Mouse (Mus musculus) heart, adult 2 months (tissue): Measurements from ENCODE around the gene Triap1. TPM values are rescaled to one million over a fixed set of nuclear protein-coding genes. Genes with fewer than 3 reads are reported as not detected.

Experiments
- DNase-seq, 2 experiments: peaks; one replicate each; pipeline ENCODE4 v3.0.0; 2021
- H3K27ac ChIP-seq: fragments of 200-600 bp; 2 replicates; pipeline ENCODE4 v1.8.1; 2022
- H3K27me3 ChIP-seq: fragments of 200-500 bp; 2 replicates; pipeline ENCODE4 v1.6.1; 2012; ENCODE audit warnings: mild to moderate bottlenecking, low read length, inconsistent platforms, mixed read lengths; ENCODE audit not compliant: control insufficient read depth, insufficient read depth
- H3K36me3 ChIP-seq: fragments of 200-500 bp; 2 replicates; pipeline ENCODE4 v1.6.1; 2012; ENCODE audit warnings: low read length, inconsistent platforms; ENCODE audit not compliant: control insufficient read depth, insufficient read depth
- H3K4me1 ChIP-seq: fragments of 200-500 bp; 2 replicates; pipeline ENCODE4 v1.6.1; 2011; ENCODE audit warnings: low read length; ENCODE audit not compliant: control insufficient read depth, insufficient read depth
- H3K4me3 ChIP-seq: fragments of 200-600 bp; 2 replicates; pipeline ENCODE4 v1.8.1; 2022
- H3K79me2 ChIP-seq: fragments of 200-500 bp; replicated peaks from 2 replicates; pipeline ENCODE4 v1.6.1; 2012; ENCODE audit warnings: mild to moderate bottlenecking, inconsistent platforms, low read length, moderate library complexity, mixed read lengths; ENCODE audit not compliant: control insufficient read depth, insufficient read depth
- H3K9ac ChIP-seq: fragments of 200-500 bp; 2 replicates; pipeline ENCODE4 v1.6.1; 2012; ENCODE audit warnings: low read depth, mild to moderate bottlenecking, control low read depth, inconsistent platforms, low read length, mixed read lengths
- CTCF ChIP-seq: fragments of 200-600 bp; IDR thresholded peaks from 2 replicates; pipeline ENCODE4 v1.8.1; 2022; ENCODE audit warnings: antibody characterized with exemption, mild to moderate bottlenecking, moderate library complexity
- EP300 ChIP-seq: fragments of 200-500 bp; IDR thresholded peaks from 2 replicates; pipeline ENCODE4 v1.6.1; 2011; ENCODE audit warnings: low read depth, low read length, control low read depth; ENCODE audit not compliant: insufficient read depth
- POLR2A ChIP-seq: fragments of 200-500 bp; IDR thresholded peaks from 2 replicates; pipeline ENCODE4 v1.6.1; 2011; ENCODE audit warnings: mild to moderate bottlenecking, low read depth, low read length, control low read depth; ENCODE audit not compliant: insufficient read depth
- WGBS: fragments of 180-500 bp; shearing (Covaris S2); methylation state at CpG from one replicate; pipeline ENCODE4 v1.1.7; 2018; 5-methylcytosine and 5-hydroxymethylcytosine counted together
- intact Hi-C: fragments of 180-260 bp; cut with DNase I; formaldehyde crosslinking; loops from one replicate; pipeline ENCODE4 v1.15.1; 2025
- polyA plus RNA-seq: library from polyadenylated mRNA; depleted of rRNA; stranded (reverse); fragments of >200 nt; gene quantifications from 2 replicates; pipeline ENCODE4 v1.2.3, GENCODE M21; 2012
- total RNA-seq, 2 experiments: library from RNA; stranded (reverse); gene quantifications; 2 replicates each; pipeline ENCODE4 v1.2.3; 2021

Triap1 gene
- total and polyA plus RNA-seq, 3 experiments, result 13.9 to 24.3 (median 21.8) TPM

- 79% methylated on average over 8 of the region's 8 CpGs for WGBS
- no peaks in the 10 kb centered on the region for H3K27me3 ChIP-seq
- DNase-seq, result no peak
- H3K79me2 ChIP-seq, result no peaks in the 10 kb centered on the region
- TF ChIP-seq POLR2A (no peak), CTCF (no peak), EP300 (no peak)
- no peak overlapping the region for H3K9ac ChIP-seq
- no peak overlapping the region for H3K4me3 ChIP-seq
- no peaks in the 10 kb centered on the region for H3K36me3 ChIP-seq
- H3K27ac ChIP-seq, result no peak overlapping the region
- no peaks in the 10 kb centered on the region for H3K4me1 ChIP-seq
- intact Hi-C loops, result loop anchor here (1.0 kb wide), 1 partner anchor 82 kb away; no protein-coding TSS in a partner anchor
Observed at GRCm38 (mm10) chr5:115359438-115359837, 18.4 kb downstream of the Triap1 start.

- no peak overlapping the region for H3K9ac ChIP-seq
- TF ChIP-seq CTCF, result no peak
- TF ChIP-seq POLR2A, result no peak
- TF ChIP-seq EP300, result no peak
- no peaks in the 10 kb centered on the region for H3K79me2 ChIP-seq
- intact Hi-C loops, result loop anchor here (1.0 kb wide), 1 partner anchor 81 kb away; no protein-coding TSS in a partner anchor
- no peaks in the 10 kb centered on the region for H3K4me1 ChIP-seq
- WGBS, result 68% methylated on average over 5 of the region's 5 CpGs
- H3K27me3 ChIP-seq, result no peaks in the 10 kb centered on the region
- no peak overlapping the region for H3K27ac ChIP-seq
- H3K36me3 ChIP-seq, result no peaks in the 10 kb centered on the region
- no peak overlapping the region for H3K4me3 ChIP-seq
- no peak for DNase-seq
Observed at GRCm38 (mm10) chr5:115359851-115360372, 18.9 kb downstream of the Triap1 start.

GRCm38 (mm10) chr5:115362216-115362615 is 21.2 kb downstream of the Triap1 start:
- Histone ChIP-seq H3K4me1 (no peaks in the 10 kb centered on the region), H3K4me3 (no peak overlapping the region), H3K9ac (no peak overlapping the region), H3K27me3 (no peaks in the 10 kb centered on the region), H3K27ac (no peak overlapping the region), H3K36me3 (no peaks in the 10 kb centered on the region), H3K79me2 (no peaks in the 10 kb centered on the region)
- WGBS, result 33% methylated on average over 7 of the region's 7 CpGs
- intact Hi-C loops, result no loop called here
- TF ChIP-seq EP300 (no peak), CTCF (no peak), POLR2A (no peak)
- no peak for DNase-seq

DNA sequence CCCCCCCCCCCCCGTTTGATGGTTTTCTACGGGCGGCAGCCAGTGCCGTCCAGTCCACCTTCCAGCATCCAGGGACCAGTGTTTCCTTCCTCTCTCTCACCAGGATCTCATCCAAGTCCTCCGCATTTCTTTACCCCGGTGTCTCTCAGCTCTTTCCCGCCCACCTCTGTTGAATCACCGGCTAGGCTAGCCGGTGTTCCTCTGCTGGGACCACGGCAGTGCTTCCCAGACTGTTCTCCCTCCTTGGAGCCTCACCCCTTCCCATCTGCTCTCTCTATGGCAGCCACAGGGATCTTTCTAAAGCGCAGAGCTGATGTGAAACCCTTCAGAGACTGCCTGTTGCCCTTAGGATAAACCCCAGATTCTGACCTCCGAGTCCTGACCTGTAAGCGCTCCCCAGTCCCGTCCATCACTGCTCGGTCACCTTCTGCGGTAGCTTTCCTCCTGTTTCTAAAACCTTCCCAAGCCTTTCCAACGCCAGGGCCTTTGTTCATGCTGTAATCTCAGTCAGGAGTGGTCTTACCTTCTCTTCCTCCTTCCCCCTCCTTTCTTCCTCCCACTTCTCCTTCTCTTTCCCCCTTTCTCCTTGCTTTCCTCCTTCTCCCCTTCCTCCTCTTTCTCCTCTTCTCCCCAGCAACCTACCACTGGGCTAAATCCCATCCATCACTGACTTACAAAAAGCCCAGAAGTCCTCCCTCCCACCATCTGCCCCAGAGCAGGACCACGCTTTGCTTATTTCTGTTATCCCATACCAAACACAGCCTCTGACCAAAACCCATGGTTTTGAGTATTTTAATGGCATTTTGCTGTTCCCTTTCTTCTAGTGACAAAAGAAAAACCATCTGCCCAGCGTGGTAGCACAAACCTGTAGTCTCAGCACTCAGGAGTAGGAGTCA is 22.0 kb downstream of the Triap1 start:
- no peak for DNase-seq
- no peaks in the 10 kb centered on the region for H3K36me3 ChIP-seq
- intact Hi-C loops, result no loop called here
- no peak overlapping the region for H3K9ac ChIP-seq
- H3K79me2 ChIP-seq, result no peaks in the 10 kb centered on the region
- H3K27me3 ChIP-seq, result no peaks in the 10 kb centered on the region
- H3K27ac ChIP-seq, result no peak overlapping the region
- H3K4me3 ChIP-seq, result no peak overlapping the region
- no peaks in the 10 kb centered on the region for H3K4me1 ChIP-seq
- 22% methylated on average over 19 of the region's 19 CpGs for WGBS
- no peak for TF ChIP-seq EP300
- no peak for TF ChIP-seq CTCF
- no peak for TF ChIP-seq POLR2A

DNA sequence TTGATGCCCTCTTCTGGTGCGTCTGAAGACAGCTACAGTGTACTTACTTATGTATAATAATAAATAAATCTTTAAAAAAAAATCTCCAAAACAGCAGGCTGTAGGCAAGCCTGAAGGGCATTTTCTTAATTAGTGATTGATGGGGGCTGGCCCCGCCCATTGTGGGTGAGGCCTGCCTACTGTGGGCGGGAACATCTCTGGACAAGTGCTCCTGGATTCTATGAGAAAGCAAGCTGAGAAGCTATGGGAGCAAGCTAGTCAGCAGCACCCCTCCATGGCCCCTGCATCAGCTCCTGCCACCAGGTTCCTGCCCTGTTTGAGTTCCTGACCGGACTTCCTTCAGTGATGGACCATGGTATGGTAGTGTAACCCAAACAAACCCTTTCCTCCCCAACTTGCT is 23.8 kb downstream of the Triap1 start:
- Histone ChIP-seq H3K27me3 (no peaks in the 10 kb centered on the region), H3K4me3 (no peak overlapping the region), H3K79me2 (no peaks in the 10 kb centered on the region), H3K36me3 (no peaks in the 10 kb centered on the region), H3K27ac (no peak overlapping the region), H3K9ac (no peak overlapping the region), H3K4me1 (no peaks in the 10 kb centered on the region)
- TF ChIP-seq CTCF (no peak), EP300 (no peak), POLR2A (no peak)
- intact Hi-C loops, result no loop called here
- WGBS, result 74% methylated on average over 4 of the region's 4 CpGs
- DNase-seq, result no peak

DNA sequence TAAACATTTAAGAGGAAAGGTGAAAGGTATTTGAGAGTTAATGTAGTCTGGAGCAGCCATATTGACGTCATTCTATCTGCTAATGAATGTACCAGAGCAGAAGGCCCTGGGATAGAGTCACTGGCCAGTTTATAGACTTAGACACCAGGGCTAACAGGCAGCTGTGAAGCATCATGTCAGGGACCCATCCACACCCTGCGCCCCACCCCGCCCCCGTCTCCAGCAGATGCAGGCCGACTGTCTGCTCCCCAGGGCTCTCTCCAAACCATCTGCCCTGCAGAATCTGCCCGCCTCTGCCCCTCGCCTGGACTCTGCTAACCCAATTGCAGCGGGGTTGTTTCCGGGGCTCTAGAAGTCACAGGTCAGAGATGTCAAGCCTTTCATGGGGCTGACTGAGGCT is 30.7 kb downstream of the Triap1 start:
- WGBS, result 38% methylated on average over 9 of the region's 9 CpGs
- TF ChIP-seq CTCF, result no peak
- TF ChIP-seq POLR2A, result no peak
- no peak for TF ChIP-seq EP300
- H3K27me3 ChIP-seq, result peaks cover 3% of the 10 kb centered on the region; the same call in 1 of the 2 replicates
- no peaks in the 10 kb centered on the region for H3K4me1 ChIP-seq
- H3K79me2 ChIP-seq, result no peaks in the 10 kb centered on the region
- no peak for DNase-seq
- no peaks in the 10 kb centered on the region for H3K36me3 ChIP-seq
- H3K27ac ChIP-seq, result no peak overlapping the region
- H3K9ac ChIP-seq, result no peak overlapping the region
- no peak overlapping the region for H3K4me3 ChIP-seq
- intact Hi-C loops, result no loop called here
